Comparison of ENCODE assay signal across 8 mouse cellular contexts in genomic region chr8:118162171-118162570, GRCm38 (mm10).
A peak's percentile ranks its signal among the peaks of the same experiment; 100 is the strongest.
DNase-seq lines count a peak whose midpoint lies in the region; ATAC-seq and TF ChIP-seq lines count a peak whose summit lies in the region.

No protein-coding gene starts in this region.

- H3K4me2 ChIP-seq in lung, embryonic 14.5 days, result no peak overlapping the region
- H3K4me2 ChIP-seq in hindbrain, postnatal 0 days (ENCODE audit: low read depth, low read length), result no peak overlapping the region

- no peaks in the 10 kb centered on the region for H3K9me3 ChIP-seq in lung, embryonic 14.5 days (ENCODE audit: low read depth, low read length)
- no peaks in the 10 kb centered on the region for H3K9me3 ChIP-seq in hindbrain, postnatal 0 days (ENCODE audit: low read length)

- H3K27ac ChIP-seq in lung, embryonic 14.5 days (ENCODE audit: low read depth), result no peak overlapping the region
- H3K27ac ChIP-seq in hindbrain, postnatal 0 days, result peak overlapping the region; percentile 29; the same call in 1 of the 2 replicates

- no peak for TF ChIP-seq POLR2A in lung, adult 2 months (IDR thresholded peaks at IDR 0.05; ENCODE audit: borderline replicate concordance, extremely low read depth, low read depth, low read length)

- no peak for ATAC-seq in cerebellum, adult (ENCODE audit: insufficient number of reproducible peaks, low FRiP score, low TSS enrichment)
- 0 out of 2 replicates have a peak, but pooled peaks have one; percentile 47 for ATAC-seq in lung, embryonic 14.5 days (ENCODE audit: insufficient read depth)
- ATAC-seq in hindbrain, postnatal 0 days, result peak; percentile 94

- H3K27me3 ChIP-seq in lung, embryonic 14.5 days (ENCODE audit: insufficient read depth, low read length), result no peaks in the 10 kb centered on the region
- H3K27me3 ChIP-seq in hindbrain, postnatal 0 days (ENCODE audit: insufficient read depth, low read length), result no peaks in the 10 kb centered on the region

- H3K9ac ChIP-seq in lung, embryonic 14.5 days, result no peak overlapping the region
- H3K9ac ChIP-seq in hindbrain, postnatal 0 days (replicated peaks; ENCODE audit: low read length), result no peak overlapping the region

- TF ChIP-seq CTCF in lung, embryonic 14.5 days (IDR thresholded peaks at IDR 0.05; ENCODE audit: low read depth), result no peak
- TF ChIP-seq CTCF in lung, adult 2 months (IDR thresholded peaks at IDR 0.05; ENCODE audit: insufficient read depth, low read length), result no peak
- TF ChIP-seq CTCF in hindbrain, postnatal 0 days (IDR thresholded peaks at IDR 0.05; ENCODE audit: low read depth), result peak; percentile 18

- 48% methylated on average over 10 of the region's 10 CpGs for WGBS in lung, embryonic 14.5 days
- WGBS in lung, adult 2 months, result 60% methylated on average over 10 of the region's 10 CpGs
- 24% methylated on average over 10 of the region's 10 CpGs for WGBS in hindbrain, postnatal 0 days

- H3K36me3 ChIP-seq in lung, embryonic 14.5 days (ENCODE audit: insufficient read depth), result no peaks in the 10 kb centered on the region
- no peaks in the 10 kb centered on the region for H3K36me3 ChIP-seq in hindbrain, postnatal 0 days (ENCODE audit: insufficient read depth, low read length)

- H3K4me3 ChIP-seq in lung, embryonic 14.5 days (ENCODE audit: low read depth, low read length), result no peak overlapping the region
- H3K4me3 ChIP-seq in lung, adult 2 months (replicated peaks; ENCODE audit: extremely low read depth, low read depth, low read length), result no peak overlapping the region
- H3K4me3 ChIP-seq in hindbrain, postnatal 0 days (ENCODE audit: low read length), result no peak overlapping the region

- no peaks in the 10 kb centered on the region for H3K4me1 ChIP-seq in lung, embryonic 14.5 days (ENCODE audit: insufficient read depth)
- H3K4me1 ChIP-seq in lung, adult 2 months (ENCODE audit: control insufficient read depth, insufficient read depth, low read length), result no peaks in the 10 kb centered on the region
- no peaks in the 10 kb centered on the region for H3K4me1 ChIP-seq in hindbrain, postnatal 0 days (ENCODE audit: insufficient read depth, low read length)

- DNase-seq in cerebellum, adult 11-12 months, result peak; percentile 4
- DNase-seq in lung, embryonic 14.5 days, result peak; percentile 5
- DNase-seq in lung, adult 2 months, result no peak
- peak; percentile 88 for DNase-seq in hindbrain, postnatal 0 days (ENCODE audit: low spot score)
- DNase-seq in right cerebral cortex, postnatal 25 days, result peak; percentile 27
- DNase-seq in adrenal gland, postnatal 14 days, result no peak
- DNase-seq in lung, postnatal 25 days (ENCODE audit: low spot score), result no peak

Comparison
In these comparisons a context has a peak if more than half of its experiments do, and no peak if none do; other contexts are left out.
1. DNase-seq: peak in cerebellum, adult 11-12 months (single experiment), lung, embryonic 14.5 days (single experiment), hindbrain, postnatal 0 days (single experiment) and right cerebral cortex, postnatal 25 days (single experiment); none in lung, adult 2 months (single experiment), adrenal gland, postnatal 14 days (single experiment) and lung, postnatal 25 days (single experiment).